Mouse (Mus musculus) myocyte (in vitro differentiated cells): Measurements from ENCODE around the gene Prdm13.

ENCODE experiments used
- CEBPB ChIP-seq: IDR thresholded peaks from 2 replicates; pipeline ENCODE4 v1.6.1; 2011; ENCODE audit warnings: mild to moderate bottlenecking, moderate library complexity; ENCODE audit not compliant: poor library complexity, insufficient read depth, severe bottlenecking
- E2F4 ChIP-seq: IDR thresholded peaks from one replicate; pipeline ENCODE4 v1.6.1; 2011; ENCODE audit warnings: mild to moderate bottlenecking, control low read depth, moderate library complexity; ENCODE audit not compliant: insufficient read depth
- MAX ChIP-seq: IDR thresholded peaks from one replicate; pipeline ENCODE4 v1.6.1; 2011; ENCODE audit warnings: low read depth, mild to moderate bottlenecking, control low read depth
- MYOD1 ChIP-seq, 3 experiments: IDR thresholded peaks; one replicate each; pipeline ENCODE4 v1.6.1; 2011; ENCODE audit warnings: control low read depth in 2 of 3, low read depth in 2 of 3, mild to moderate bottlenecking in 2 of 3, moderate library complexity in 1 of 3; ENCODE audit not compliant: insufficient read length in 2 of 3, control insufficient read depth in 1 of 3
- MYOG ChIP-seq, 3 experiments: IDR thresholded peaks; one replicate each; pipeline ENCODE4 v1.6.1; 2011; ENCODE audit warnings: control low read depth in 2 of 3, low read depth in 2 of 3, mild to moderate bottlenecking in 2 of 3; ENCODE audit not compliant: insufficient read length in 2 of 3, control insufficient read depth in 1 of 3, insufficient read depth in 1 of 3
- POLR2A ChIP-seq: IDR thresholded peaks from one replicate; pipeline ENCODE4 v1.6.1; 2011; ENCODE audit warnings: low read depth, mild to moderate bottlenecking, control low read depth, moderate library complexity; ENCODE audit not compliant: insufficient read length
- POLR2AphosphoS2 ChIP-seq: IDR thresholded peaks from one replicate; pipeline ENCODE4 v1.6.1; 2011; ENCODE audit warnings: low read depth, control low read depth; ENCODE audit not compliant: insufficient read length
- REST ChIP-seq: IDR thresholded peaks from one replicate; pipeline ENCODE4 v1.6.1; 2011; ENCODE audit warnings: mild to moderate bottlenecking, control low read depth, moderate library complexity; ENCODE audit not compliant: insufficient read depth, insufficient read length
- SRF ChIP-seq: IDR thresholded peaks from one replicate; pipeline ENCODE4 v1.6.1; 2011; ENCODE audit warnings: low read depth; ENCODE audit not compliant: control insufficient read depth, insufficient read length
- TCF12 ChIP-seq: IDR thresholded peaks from one replicate; pipeline ENCODE4 v1.6.1; 2011; ENCODE audit warnings: mild to moderate bottlenecking, control low read depth; ENCODE audit not compliant: poor library complexity, insufficient read depth, severe bottlenecking
- TCF3 ChIP-seq: IDR thresholded peaks from one replicate; pipeline ENCODE4 v1.6.1; 2011; ENCODE audit warnings: low read depth, control low read depth; ENCODE audit not compliant: insufficient read length
- USF1 ChIP-seq: IDR thresholded peaks from one replicate; pipeline ENCODE4 v1.6.1; 2011; ENCODE audit warnings: low read depth, mild to moderate bottlenecking, control low read depth, moderate library complexity

DNA sequence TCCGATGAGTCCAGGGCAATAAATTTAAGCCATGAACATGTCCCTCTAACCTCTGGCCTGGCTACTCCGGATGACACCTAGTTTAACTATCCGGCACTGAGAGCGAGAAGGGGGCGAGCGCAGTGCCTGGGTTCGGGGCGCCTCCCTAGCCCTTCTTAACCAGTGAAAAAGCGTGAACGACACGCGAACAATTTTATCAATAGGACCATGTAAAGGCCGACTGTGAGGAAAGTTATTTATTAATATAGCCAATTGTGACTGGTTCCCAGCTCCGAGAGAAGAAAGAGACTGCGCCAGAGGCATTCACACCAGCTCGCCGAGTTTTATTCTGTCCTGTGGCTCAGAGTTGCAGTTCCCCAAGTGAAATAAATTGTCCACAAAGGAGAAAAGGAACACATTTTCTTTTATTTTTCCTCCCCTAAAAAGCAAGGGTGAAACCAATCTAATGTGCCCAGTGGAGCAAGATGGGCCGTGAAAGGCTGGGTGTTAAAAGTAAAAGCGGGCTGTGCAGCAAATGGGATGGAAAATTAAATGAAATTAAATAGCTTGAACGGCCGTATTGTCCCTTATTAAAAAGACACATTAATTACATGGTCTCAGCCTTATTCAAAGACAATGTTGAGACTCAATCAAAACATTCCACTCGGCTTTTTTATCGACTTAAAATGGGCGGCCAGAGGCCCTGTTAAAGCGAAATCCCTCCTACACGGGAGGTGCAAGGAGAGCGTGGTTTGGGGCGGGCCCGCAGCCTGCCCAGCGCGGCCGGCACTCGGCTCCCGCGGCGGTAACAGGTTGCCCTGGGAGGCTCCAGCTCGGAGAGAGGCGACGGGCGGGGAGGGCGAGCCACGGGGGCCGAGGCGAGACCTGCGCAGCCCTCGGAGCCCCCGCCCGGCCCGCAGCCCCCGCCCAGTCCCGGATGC is 2.3 kb upstream of the Prdm13 start:
- TF ChIP-seq POLR2A = no peak
- TF ChIP-seq MYOD1 (IDR thresholded peaks at IDR 0.05; ENCODE audit: control insufficient read depth in 1 of 3, insufficient read length in 2 of 3, low read depth in 2 of 3) = no peak
- TF ChIP-seq TCF12 = no peak
- TF ChIP-seq MAX = no peak
- no peak for TF ChIP-seq POLR2AphosphoS2
- no peak for TF ChIP-seq REST
- no peak for TF ChIP-seq USF1
- no peak for TF ChIP-seq MYOG (IDR thresholded peaks at IDR 0.05; ENCODE audit: control insufficient read depth in 1 of 3, insufficient read depth in 1 of 3, insufficient read length in 2 of 3, low read depth in 2 of 3)
- TF ChIP-seq CEBPB = no peak
- no peak for TF ChIP-seq E2F4
- no peak for TF ChIP-seq SRF
- TF ChIP-seq TCF3 = no peak
